Mouse (Mus musculus): ENCODE data around the gene Ces2g. TPM values are rescaled to one million over a fixed set of nuclear protein-coding genes. Genes with fewer than 3 reads are reported as not detected.

The Ces2g gene
- polyA plus RNA-seq, 1 experiment: 11.9 TPM

GRCm38 (mm10) chr8:105011136-105011535 lies 49.6 kb downstream of the Ces2g start:
- 82% methylated on average over 12 of the region's 12 CpGs for WGBS
- Histone ChIP-seq H3K27ac (ENCODE audit: insufficient read depth, low read depth, low read length) (peak overlapping the region; percentile 99), H3K27me3 (replicated peaks; ENCODE audit: control insufficient read depth, insufficient read depth, low read length) (no peaks in the 10 kb centered on the region), H3K36me3 (ENCODE audit: control insufficient read depth, insufficient read depth, low read length) (no peaks in the 10 kb centered on the region), H3K4me1 (ENCODE audit: control insufficient read depth, insufficient read depth, low read length) (peaks cover 11% of the 10 kb centered on the region), H3K4me3 (ENCODE audit: insufficient read depth, low read depth, low read length) (no peak overlapping the region)
- peak; percentile 59 for DNase-seq
- TF ChIP-seq POLR2A (IDR thresholded peaks at IDR 0.05; ENCODE audit: low read depth, low read length): no peak
- peak; percentile 40 for TF ChIP-seq CTCF (conservative IDR thresholded peaks at IDR 0.05; ENCODE audit: insufficient read depth, insufficient read length, low read depth, low read length)

GRCm38 (mm10) chr8:105014391-105014790 lies 52.9 kb downstream of the Ces2g start:
- H3K4me1 ChIP-seq (ENCODE audit: control insufficient read depth, insufficient read depth, low read length): peaks cover 9% of the 10 kb centered on the region
- H3K4me3 ChIP-seq (ENCODE audit: insufficient read depth, low read depth, low read length): no peak overlapping the region
- no peak for DNase-seq
- no peak overlapping the region for H3K27ac ChIP-seq (ENCODE audit: insufficient read depth, low read depth, low read length)
- H3K27me3 ChIP-seq (replicated peaks; ENCODE audit: control insufficient read depth, insufficient read depth, low read length): no peaks in the 10 kb centered on the region
- no peaks in the 10 kb centered on the region for H3K36me3 ChIP-seq (ENCODE audit: control insufficient read depth, insufficient read depth, low read length)
- 91% methylated on average over 5 of the region's 5 CpGs for WGBS
- no peak for TF ChIP-seq POLR2A (IDR thresholded peaks at IDR 0.05; ENCODE audit: low read depth, low read length)
- TF ChIP-seq CTCF (conservative IDR thresholded peaks at IDR 0.05; ENCODE audit: insufficient read depth, insufficient read length, low read depth, low read length): no peak

Other genes with a start within 250 kb of the Ces2g start
- 0.05 TPM in 1 of 2 replicates, not detected in the other for gene Ces2a, start 227.7 kb upstream of the Ces2g start, polyA plus RNA-seq (2012; rRNA removed)
- gene Ces2b, start 130.1 kb upstream of the Ces2g start, polyA plus RNA-seq (2012; rRNA removed): 5.4 and 7.8 TPM in 2 replicates
- 83.0 and 92.6 TPM in 2 replicates for gene Ces2c, start 114.7 kb upstream of the Ces2g start, polyA plus RNA-seq (2012; rRNA removed)
- 19.7 and 20.3 TPM in 2 replicates for gene Ces2e, start 35.5 kb upstream of the Ces2g start, polyA plus RNA-seq (2012; rRNA removed)
- 0.08 and 0.10 TPM in 2 replicates for gene Ces2f, start 14.4 kb upstream of the Ces2g start, polyA plus RNA-seq (2012; rRNA removed)
- gene Ces2h, start 39.1 kb downstream of the Ces2g start, polyA plus RNA-seq (2012; rRNA removed): 0.48 and 0.53 TPM in 2 replicates
- gene Ces3a, start 86.9 kb downstream of the Ces2g start, polyA plus RNA-seq (2012; rRNA removed): 0.09 and 0.14 TPM in 2 replicates
- gene Ces3b, start 122.0 kb downstream of the Ces2g start, polyA plus RNA-seq (2012; rRNA removed): 0.08 TPM in 1 of 2 replicates, not detected in the other
- 0.03 TPM in 1 of 2 replicates, not detected in the other for gene Ces4a, start 170.1 kb downstream of the Ces2g start, polyA plus RNA-seq (2012; rRNA removed)
- 4.4 and 6.1 TPM in 2 replicates for gene Cbfb, start 209.0 kb downstream of the Ces2g start, polyA plus RNA-seq (2012; rRNA removed)

All from kidney, adult 2 months (tissue).